Mouse (Mus musculus) stomach, embryonic 14.5 days (tissue): ENCODE results near the gene Rufy4. TPM values are rescaled to one million over a fixed set of nuclear protein-coding genes. Genes with fewer than 3 reads are reported as not detected.

Experiments used
- ATAC-seq: fragments of 200-750 bp; cut with Nextera tagmentation; 2 replicates; pipeline ENCODE4 v1.8.0; 2017; ENCODE audit warnings: low read depth, moderate TSS enrichment; ENCODE audit not compliant: insufficient number of reproducible peaks, insufficient read depth, low FRiP score
- H3K27ac ChIP-seq: fragments of 300-500 bp; sonication (generic); 2 replicates; pipeline ENCODE4 v1.5.1; 2014; ENCODE audit warnings: mild to moderate bottlenecking, low read length, moderate library complexity, mixed read lengths
- H3K27me3 ChIP-seq: fragments of 300-500 bp; sonication (generic); 2 replicates; pipeline ENCODE4 v1.6.1; 2014; ENCODE audit warnings: low read length, control low read depth, mixed read lengths; ENCODE audit not compliant: control insufficient read depth, insufficient read depth
- H3K36me3 ChIP-seq: fragments of 300-500 bp; sonication (generic); 2 replicates; pipeline ENCODE4 v1.6.1; 2014; ENCODE audit warnings: mild to moderate bottlenecking, control low read depth, low read length, moderate library complexity, mixed read lengths; ENCODE audit not compliant: control insufficient read depth, insufficient read depth
- H3K4me1 ChIP-seq: fragments of 300-500 bp; sonication (generic); 2 replicates; pipeline ENCODE4 v1.6.1; 2014; ENCODE audit warnings: low read length, control low read depth, mixed read lengths; ENCODE audit not compliant: control insufficient read depth, insufficient read depth
- H3K4me2 ChIP-seq: fragments of 300-500 bp; sonication (generic); replicated peaks from 2 replicates; pipeline ENCODE4 v1.6.1; 2014; ENCODE audit warnings: low read depth, low read length, control low read depth
- H3K4me3 ChIP-seq: fragments of 300-500 bp; sonication (generic); 2 replicates; pipeline ENCODE4 v1.5.1; 2014; ENCODE audit warnings: low read depth, low read length, control low read depth
- H3K9ac ChIP-seq: fragments of 300-500 bp; sonication (generic); replicated peaks from 2 replicates; pipeline ENCODE4 v1.6.1; 2014; ENCODE audit warnings: low read depth, mild to moderate bottlenecking, control low read depth, low read length, moderate library complexity, mixed read lengths
- H3K9me3 ChIP-seq: fragments of 300-500 bp; sonication (generic); 2 replicates; pipeline ENCODE4 v1.6.1; 2016; ENCODE audit warnings: low read depth, low read length, control low read depth; ENCODE audit not compliant: control insufficient read depth
- WGBS: fragments of 180-500 bp; shearing (Covaris S2); extraction: QIAGEN DNeasy Blood & Tissue Kit; methylation state at CpG from one replicate; pipeline ENCODE4 v1.1.7; 2014; 5-methylcytosine and 5-hydroxymethylcytosine counted together
- polyA plus RNA-seq: library from polyadenylated mRNA; unstranded; fragments of >200 nt; fragmentation: Nextera tagmentation; extraction: Ambion mirVana; gene quantifications from 2 replicates; pipeline ENCODE4 v1.2.1, GENCODE M21; 2014

The Rufy4 gene
- polyA plus RNA-seq, 1 experiment from 2014 or later: 0.26 TPM

DNA sequence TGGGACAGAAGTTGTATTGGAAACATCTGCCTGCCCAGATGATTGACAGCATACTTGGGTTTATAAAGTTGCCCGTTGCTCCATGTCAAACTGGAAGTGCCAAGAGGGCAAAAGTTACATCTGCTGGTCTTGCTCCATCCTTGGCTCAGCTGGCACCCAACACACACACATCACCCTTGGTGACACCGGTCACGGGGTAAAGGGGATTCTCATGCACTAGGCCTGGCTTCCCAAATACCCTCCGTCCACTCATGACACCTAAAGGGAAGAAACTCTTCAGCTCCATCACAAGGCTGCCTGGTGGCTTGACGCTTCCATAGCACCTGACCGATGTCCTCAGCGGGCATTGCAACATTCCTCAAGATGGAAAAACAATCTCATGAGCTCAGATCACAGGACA, 65.1 kb downstream of the Rufy4 start:
- no peak overlapping the region for H3K9ac ChIP-seq
- H3K9me3 ChIP-seq: no peaks in the 10 kb centered on the region
- H3K27ac ChIP-seq: no peak overlapping the region
- no peak overlapping the region for H3K4me3 ChIP-seq
- no peaks in the 10 kb centered on the region for H3K36me3 ChIP-seq
- H3K4me2 ChIP-seq: no peak overlapping the region
- WGBS: 85% methylated on average over 7 of the region's 7 CpGs
- no peaks in the 10 kb centered on the region for H3K4me1 ChIP-seq
- no peak for ATAC-seq
- no peaks in the 10 kb centered on the region for H3K27me3 ChIP-seq

GRCm38 (mm10) chr1:74192711-74193110, 67.4 kb downstream of the Rufy4 start:
- no peak overlapping the region for H3K9ac ChIP-seq
- no peaks in the 10 kb centered on the region for H3K4me1 ChIP-seq
- H3K4me3 ChIP-seq: no peak overlapping the region
- H3K9me3 ChIP-seq: no peaks in the 10 kb centered on the region
- no peak overlapping the region for H3K27ac ChIP-seq
- H3K4me2 ChIP-seq: no peak overlapping the region
- no peaks in the 10 kb centered on the region for H3K27me3 ChIP-seq
- no peaks in the 10 kb centered on the region for H3K36me3 ChIP-seq
- 71% methylated on average over 2 of the region's 2 CpGs for WGBS
- no peak for ATAC-seq

GRCm38 (mm10) chr1:74194445-74194844, 69.1 kb downstream of the Rufy4 start, which contains the start of gene Cxcr1:
Gene Cxcr1, minus strand, starts transcription at chr1:74194631.
- 56% methylated on average over 8 of the region's 8 CpGs for WGBS
- no peaks in the 10 kb centered on the region for H3K9me3 ChIP-seq
- no peak for ATAC-seq

GRCm38 (mm10) chr1:74195961-74196360, 70.6 kb downstream of the Rufy4 start:
- H3K4me3 ChIP-seq: no peak overlapping the region
- H3K4me2 ChIP-seq: no peak overlapping the region
- ATAC-seq: no peak
- no peaks in the 10 kb centered on the region for H3K9me3 ChIP-seq
- no peak overlapping the region for H3K27ac ChIP-seq
- no peaks in the 10 kb centered on the region for H3K27me3 ChIP-seq
- H3K9ac ChIP-seq: no peak overlapping the region
- 47% methylated on average over 7 of the region's 7 CpGs for WGBS
- H3K4me1 ChIP-seq: 0 out of 2 replicates have a peak, but pooled peaks cover 3% of the 10 kb centered on the region
- no peaks in the 10 kb centered on the region for H3K36me3 ChIP-seq

More at GRCm38 (mm10) chr1:74194445-74194844, 69.1 kb downstream of the Rufy4 start, which contains the start of gene Cxcr1:
- Histone ChIP-seq H3K27me3 (no peaks in the 10 kb centered on the region), H3K27ac (no peak within 1 kb of the TSS), H3K4me2 (no peak within 1 kb of the TSS), H3K4me3 (no peak within 1 kb of the TSS), H3K9ac (no peak within 1 kb of the TSS), H3K36me3 (no peaks in the 10 kb centered on the region), H3K4me1 (no peaks in the 10 kb centered on the region)

DNA sequence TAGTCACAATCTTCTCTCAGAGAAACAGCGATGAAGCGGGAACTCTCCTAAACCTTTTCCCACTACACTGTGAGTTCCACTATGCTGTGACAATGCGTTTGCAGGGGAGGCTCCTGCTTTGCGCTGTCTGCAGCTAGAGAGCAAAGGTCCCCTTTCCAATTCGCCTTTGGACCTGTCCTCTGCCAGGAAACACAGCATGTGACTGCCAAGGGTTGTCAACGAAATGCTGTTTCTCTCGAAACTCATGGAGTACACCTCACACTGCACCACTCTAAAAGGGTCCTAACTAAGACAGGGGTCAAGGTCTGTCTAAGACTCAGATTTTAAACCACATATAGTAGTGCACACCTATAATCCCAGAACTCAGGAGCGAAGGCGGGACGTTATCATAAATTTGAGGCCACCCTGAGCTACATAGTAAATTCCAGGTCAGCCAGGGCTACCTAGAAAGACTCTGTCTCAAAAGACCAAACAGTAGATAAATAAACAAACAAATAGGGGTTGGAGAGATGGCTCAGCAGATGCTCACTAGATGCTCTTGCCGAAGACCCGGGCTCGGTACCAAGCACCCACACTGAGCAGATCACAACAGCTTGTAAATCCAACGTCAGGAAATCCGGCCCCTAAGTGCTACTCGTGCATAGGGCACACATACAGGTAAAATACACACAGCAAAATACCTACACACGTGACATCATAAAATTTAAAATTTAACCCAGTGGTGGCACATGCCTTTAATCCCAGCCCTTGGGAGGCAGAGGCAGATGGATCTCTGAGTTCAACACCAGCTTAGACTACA, 71.5 kb downstream of the Rufy4 start:
- H3K27ac ChIP-seq: no peak overlapping the region
- no peak overlapping the region for H3K4me3 ChIP-seq
- WGBS: 77% methylated on average over 17 of the region's 17 CpGs
- H3K4me2 ChIP-seq: no peak overlapping the region
- H3K36me3 ChIP-seq: no peaks in the 10 kb centered on the region
- ATAC-seq: no peak
- H3K4me1 ChIP-seq: 0 out of 2 replicates have a peak, but pooled peaks cover 3% of the 10 kb centered on the region
- H3K9me3 ChIP-seq: no peaks in the 10 kb centered on the region
- no peaks in the 10 kb centered on the region for H3K27me3 ChIP-seq
- H3K9ac ChIP-seq: no peak overlapping the region

Other genes with a start within 250 kb of the Rufy4 start
- gene Tns1, start 1.1 kb upstream of the Rufy4 start, polyA plus RNA-seq: 35.3 and 37.9 TPM in 2 replicates
- gene Cxcr2, start 28.4 kb downstream of the Rufy4 start, polyA plus RNA-seq: 0.07 and 0.32 TPM in 2 replicates
- gene Cxcr1, start 69.1 kb downstream of the Rufy4 start, polyA plus RNA-seq: not detected in 2 replicates
- 406 and 429 TPM in 2 replicates for gene Arpc2, start 110.5 kb downstream of the Rufy4 start, polyA plus RNA-seq
- gene Gpbar1, start 153.0 kb downstream of the Rufy4 start, polyA plus RNA-seq: 3.5 and 4.1 TPM in 2 replicates
- 240 and 261 TPM in 2 replicates for gene Aamp, start 159.2 kb downstream of the Rufy4 start, polyA plus RNA-seq
- 122 and 132 TPM in 2 replicates for gene Pnkd, start 159.4 kb downstream of the Rufy4 start, polyA plus RNA-seq
- 50.1 and 53.9 TPM in 2 replicates for gene Tmbim1, start 180.1 kb downstream of the Rufy4 start, polyA plus RNA-seq
- gene Catip, start 236.6 kb downstream of the Rufy4 start, polyA plus RNA-seq: 0.69 and 0.81 TPM in 2 replicates
- gene Slc11a1, start 249.7 kb downstream of the Rufy4 start, polyA plus RNA-seq: 5.3 and 6.1 TPM in 2 replicates